Mouse (Mus musculus): ENCODE measurements around the gene Artn. TPM values are rescaled to one million over a fixed set of nuclear protein-coding genes. Genes with fewer than 3 reads are reported as not detected.

Gene Artn
- polyA plus RNA-seq, 1 experiment from 2014 or later, result 1.8 TPM

DNA sequence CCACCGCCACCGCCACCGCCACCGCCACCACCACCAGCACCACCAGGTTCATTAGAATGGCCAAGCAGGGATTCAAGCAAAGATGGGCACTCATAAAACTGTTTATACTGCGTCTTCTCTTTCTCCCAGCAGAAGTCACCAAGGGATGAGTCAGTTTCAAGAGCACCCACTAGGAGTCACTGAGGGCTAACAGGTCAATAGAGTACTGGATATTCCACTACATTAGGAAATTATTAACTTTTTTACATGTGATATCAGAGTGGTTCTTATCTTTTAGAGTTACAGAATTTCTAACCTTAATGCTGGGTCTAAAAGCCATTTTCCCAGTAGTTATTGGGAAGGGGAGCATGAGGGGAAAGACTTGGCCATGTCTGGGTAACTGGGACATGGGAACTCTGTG, 7.4 kb upstream of the Artn start:
- Histone ChIP-seq H3K4me3 (no peak overlapping the region), H3K4me1 (replicated peaks) (no peaks in the 10 kb centered on the region), H3K9me3 (no peaks in the 10 kb centered on the region), H3K36me3 (peaks cover 32% of the 10 kb centered on the region), H3K27me3 (ENCODE audit: insufficient read depth, poor library complexity, severe bottlenecking) (no peaks in the 10 kb centered on the region), H3K27ac (no peak overlapping the region)
- no peak for DNase-seq (ENCODE audit: low spot score)
- WGBS, result 94% methylated on average over 5 of the region's 5 CpGs

DNA sequence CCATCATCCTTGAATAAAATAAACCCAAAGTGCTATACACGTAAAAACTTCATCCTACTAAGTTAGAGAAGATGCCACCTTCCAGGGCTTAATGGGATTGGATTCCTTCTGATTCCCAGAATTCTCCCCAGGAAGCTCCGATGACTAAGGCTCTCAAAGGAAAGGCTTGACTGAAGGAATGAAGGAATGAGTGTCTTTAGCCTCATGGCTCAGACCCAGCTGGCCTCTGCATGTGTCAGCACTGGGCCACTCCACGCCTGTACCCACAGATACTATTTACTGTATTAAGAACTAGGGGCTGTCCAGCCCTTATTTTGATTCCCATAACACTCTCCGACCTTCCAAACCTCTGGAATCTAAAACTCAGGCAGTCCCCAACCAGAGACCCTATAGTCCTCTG, 4.5 kb upstream of the Artn start:
- Histone ChIP-seq H3K27ac (no peak overlapping the region), H3K4me3 (no peak overlapping the region), H3K4me1 (replicated peaks) (peaks cover 10% of the 10 kb centered on the region), H3K9me3 (no peaks in the 10 kb centered on the region), H3K27me3 (ENCODE audit: insufficient read depth, poor library complexity, severe bottlenecking) (peaks cover 27% of the 10 kb centered on the region), H3K36me3 (peaks cover 12% of the 10 kb centered on the region; the same call in 1 of the 2 replicates)
- WGBS, result 85% methylated on average over 4 of the region's 4 CpGs
- no peak for DNase-seq (ENCODE audit: low spot score)

DNA sequence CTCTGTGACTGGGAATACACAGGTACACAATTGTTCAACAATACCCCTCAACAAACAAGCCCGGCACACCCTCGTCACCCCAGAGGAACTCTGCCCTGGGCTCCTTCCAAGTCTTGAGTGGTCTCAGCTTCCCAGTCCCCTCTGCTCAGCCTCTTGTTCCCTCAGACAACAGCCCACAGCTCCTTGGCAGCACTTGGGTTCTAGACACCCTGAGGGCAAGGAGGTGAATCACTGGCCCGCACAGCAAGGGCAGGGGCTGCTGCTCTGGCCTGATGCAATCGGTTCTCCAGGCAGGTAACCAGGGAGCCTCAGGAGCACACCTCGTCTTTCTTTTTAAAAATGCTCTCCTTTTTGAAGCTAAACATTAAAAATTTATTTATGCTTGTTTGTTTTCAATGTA, 3.7 kb upstream of the Artn start:
- 91% methylated on average over 5 of the region's 5 CpGs for whole genome bisulfite sequencing

DNA sequence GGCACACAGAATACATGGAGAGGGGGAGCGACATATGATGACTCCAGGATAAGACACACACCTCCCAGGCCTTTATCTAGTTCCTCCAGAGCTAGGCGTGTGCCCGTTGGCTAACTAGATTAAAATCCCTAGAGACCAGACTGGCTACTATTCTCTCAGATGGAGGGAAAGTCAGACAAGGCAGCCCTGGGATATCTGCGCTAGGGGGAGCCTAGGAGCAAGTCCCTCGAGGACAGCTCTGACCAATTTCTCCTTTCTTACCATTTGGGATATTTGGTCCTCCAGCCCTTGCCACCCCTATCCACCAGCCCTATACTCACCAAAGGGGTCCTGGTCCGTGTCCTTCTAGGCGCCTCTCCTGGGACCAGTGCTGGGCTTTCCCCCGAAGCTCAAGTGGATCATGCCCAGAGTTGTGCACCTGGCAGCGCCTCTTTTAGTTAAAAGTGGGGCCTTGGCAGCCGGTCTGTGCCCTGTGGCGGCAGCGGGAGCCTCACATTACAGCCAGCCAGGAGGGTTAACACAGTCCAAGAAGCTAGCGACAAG, 793 bp downstream of the Artn start:
- peak overlapping the region; percentile 53 for H3K4me3 ChIP-seq
- H3K9me3 ChIP-seq, result no peaks in the 10 kb centered on the region
- DNase-seq (ENCODE audit: low spot score), result peak; percentile 54
- peak overlapping the region; percentile 64; the same call in 1 of the 2 replicates for H3K27ac ChIP-seq
- H3K27me3 ChIP-seq (ENCODE audit: insufficient read depth, poor library complexity, severe bottlenecking), result peaks cover 80% of the 10 kb centered on the region
- WGBS, result 4% methylated on average over 13 of the region's 13 CpGs
- H3K36me3 ChIP-seq, result 0 out of 2 replicates have a peak, but pooled peaks cover 8% of the 10 kb centered on the region
- H3K4me1 ChIP-seq (replicated peaks), result peaks cover 38% of the 10 kb centered on the region

More for the DNA sequence above, 3.7 kb upstream of the Artn start:
- no peaks in the 10 kb centered on the region for H3K9me3 ChIP-seq
- DNase-seq (ENCODE audit: low spot score), result no peak
- H3K27me3 ChIP-seq (ENCODE audit: insufficient read depth, poor library complexity, severe bottlenecking), result peaks cover 35% of the 10 kb centered on the region
- H3K36me3 ChIP-seq, result peaks cover 10% of the 10 kb centered on the region; the same call in 1 of the 2 replicates
- no peak overlapping the region for H3K27ac ChIP-seq
- H3K4me1 ChIP-seq (replicated peaks), result peaks cover 19% of the 10 kb centered on the region
- H3K4me3 ChIP-seq, result no peak overlapping the region

DNA sequence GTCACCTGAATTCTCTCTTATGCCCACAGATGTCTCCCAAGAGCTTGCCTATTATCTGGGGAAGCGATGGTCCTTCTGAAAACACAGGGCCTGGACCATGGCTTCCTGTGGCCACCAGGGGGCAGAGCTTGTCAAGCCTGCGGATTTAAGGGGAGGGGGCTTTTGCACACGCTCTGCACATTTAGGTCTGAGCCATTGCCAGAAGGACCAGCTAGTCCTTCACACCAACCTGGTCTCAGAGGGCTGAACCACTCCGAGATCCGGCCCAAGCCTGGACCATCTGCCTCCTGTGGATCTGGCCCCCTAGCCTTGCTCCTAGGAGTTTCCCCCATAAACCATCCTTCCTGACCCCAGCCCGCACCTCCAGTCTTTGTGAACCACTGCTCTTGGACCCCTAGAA, 1.3 kb downstream of the Artn start:
- 12% methylated on average over 6 of the region's 6 CpGs for WGBS
- Histone ChIP-seq H3K36me3 (0 out of 2 replicates have a peak, but pooled peaks cover 8% of the 10 kb centered on the region), H3K4me3 (0 out of 2 replicates have a peak overlapping the region, but pooled peaks have one; percentile 53), H3K27ac (no peak overlapping the region), H3K4me1 (replicated peaks) (peaks cover 38% of the 10 kb centered on the region), H3K27me3 (ENCODE audit: insufficient read depth, poor library complexity, severe bottlenecking) (peaks cover 85% of the 10 kb centered on the region), H3K9me3 (no peaks in the 10 kb centered on the region)
- DNase-seq (ENCODE audit: low spot score), result peak; percentile 80

DNA sequence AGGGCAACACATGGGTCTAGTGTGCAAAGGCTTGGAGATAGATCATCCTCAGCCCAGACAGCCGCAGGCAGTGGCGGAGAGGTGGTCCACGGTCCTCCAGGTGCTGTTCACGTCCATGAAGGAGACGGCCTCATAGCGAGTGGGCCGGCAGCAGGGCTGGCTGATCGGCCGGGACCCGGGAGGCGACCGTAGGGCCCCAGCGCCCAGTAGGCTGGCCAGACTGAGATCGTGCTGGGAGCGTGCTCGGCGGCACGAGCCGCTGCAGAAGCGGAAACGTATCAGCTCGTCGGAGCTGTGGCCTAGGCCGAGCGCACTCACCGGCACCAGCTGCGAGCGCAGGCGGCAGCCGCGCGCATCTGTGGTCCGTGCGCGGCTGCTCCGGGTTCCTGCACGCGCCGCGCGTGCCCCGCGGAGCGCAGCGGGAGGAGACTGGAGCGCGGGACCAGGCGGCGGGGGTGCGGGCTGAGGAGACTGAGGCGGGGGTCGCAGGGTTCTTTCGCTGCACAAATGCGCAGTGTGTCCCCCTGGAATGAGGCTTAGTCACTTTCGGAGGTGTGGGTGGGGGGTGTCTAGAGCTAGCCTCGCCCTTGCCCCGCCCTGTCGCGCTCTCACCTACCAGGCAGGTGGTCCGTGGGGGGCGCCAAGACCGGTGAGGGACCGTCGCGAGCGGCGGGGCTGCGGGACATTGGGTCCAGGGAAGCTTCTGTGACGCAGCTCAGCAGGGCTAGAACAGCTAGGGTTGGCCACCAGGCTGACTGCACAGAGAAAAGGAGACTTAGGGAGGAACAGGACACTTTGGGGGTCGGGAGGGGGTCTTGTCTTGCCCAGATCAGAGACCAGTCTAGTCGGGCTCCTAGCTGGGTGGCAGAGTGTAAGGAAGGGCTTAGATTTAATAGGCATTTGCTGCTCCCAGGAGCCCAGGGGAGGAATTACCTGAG, 2.7 kb downstream of the Artn start:
- peak overlapping the region; percentile 63 for H3K4me3 ChIP-seq
- peak overlapping the region; percentile 47 for H3K27ac ChIP-seq
- DNase-seq (ENCODE audit: low spot score), result peak; percentile 58
- WGBS, result 1% methylated on average over 71 of the region's 71 CpGs
- H3K36me3 ChIP-seq, result no peaks in the 10 kb centered on the region
- H3K9me3 ChIP-seq, result no peaks in the 10 kb centered on the region
- peaks cover 89% of the 10 kb centered on the region for H3K27me3 ChIP-seq (ENCODE audit: insufficient read depth, poor library complexity, severe bottlenecking)
- peaks cover 38% of the 10 kb centered on the region for H3K4me1 ChIP-seq (replicated peaks)

DNA sequence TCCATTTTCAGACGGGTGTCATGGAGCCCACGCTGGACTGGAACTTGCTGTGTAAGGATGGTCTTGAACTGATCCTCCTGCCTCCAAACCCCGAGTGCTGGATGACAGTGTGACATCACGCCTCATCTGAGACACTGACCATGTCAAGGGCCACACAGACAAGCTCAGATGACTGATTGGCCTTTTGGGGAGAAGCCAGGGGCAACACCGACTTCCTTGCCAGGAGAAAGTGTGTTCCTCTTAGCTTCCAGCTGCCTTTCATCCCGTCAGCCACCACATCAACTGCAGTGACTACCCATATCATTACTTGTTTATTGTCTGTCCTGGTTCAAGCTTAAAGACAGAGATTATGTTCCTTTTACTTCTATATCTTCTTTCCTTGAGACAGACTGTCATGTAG, 4.6 kb downstream of the Artn start:
- Histone ChIP-seq H3K27ac (no peak overlapping the region), H3K9me3 (no peaks in the 10 kb centered on the region), H3K27me3 (ENCODE audit: insufficient read depth, poor library complexity, severe bottlenecking) (peaks cover 73% of the 10 kb centered on the region), H3K4me3 (no peak overlapping the region), H3K4me1 (replicated peaks) (peaks cover 36% of the 10 kb centered on the region), H3K36me3 (no peaks in the 10 kb centered on the region)
- DNase-seq (ENCODE audit: low spot score), result no peak
- 73% methylated on average over 5 of the region's 6 CpGs for WGBS

DNA sequence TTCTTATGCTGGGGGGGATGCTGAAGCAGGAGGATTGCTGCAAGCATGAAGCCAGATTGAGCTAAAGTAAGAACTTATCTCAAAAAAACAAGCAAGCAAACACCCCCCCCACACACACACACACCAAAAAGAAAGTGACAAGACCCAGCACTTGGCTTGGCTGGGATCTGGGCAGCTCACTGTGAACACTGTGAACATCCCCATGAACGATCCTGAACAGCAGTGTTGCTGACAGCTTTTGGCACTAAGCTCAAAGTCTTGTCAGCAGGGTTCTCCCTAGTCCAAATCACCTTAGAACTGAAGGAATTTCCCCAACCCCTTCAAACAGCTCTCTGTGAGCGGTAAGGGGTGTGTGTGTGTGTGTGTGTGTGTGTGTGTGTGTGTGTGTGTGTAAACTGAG, 6.1 kb downstream of the Artn start:
- no peak overlapping the region for H3K27ac ChIP-seq
- peaks cover 22% of the 10 kb centered on the region for H3K4me1 ChIP-seq (replicated peaks)
- 69% methylated on average over 2 of the region's 2 CpGs for WGBS
- no peak for DNase-seq (ENCODE audit: low spot score)
- peaks cover 59% of the 10 kb centered on the region for H3K27me3 ChIP-seq (ENCODE audit: insufficient read depth, poor library complexity, severe bottlenecking)
- no peaks in the 10 kb centered on the region for H3K9me3 ChIP-seq
- no peak overlapping the region for H3K4me3 ChIP-seq
- no peaks in the 10 kb centered on the region for H3K36me3 ChIP-seq

DNA sequence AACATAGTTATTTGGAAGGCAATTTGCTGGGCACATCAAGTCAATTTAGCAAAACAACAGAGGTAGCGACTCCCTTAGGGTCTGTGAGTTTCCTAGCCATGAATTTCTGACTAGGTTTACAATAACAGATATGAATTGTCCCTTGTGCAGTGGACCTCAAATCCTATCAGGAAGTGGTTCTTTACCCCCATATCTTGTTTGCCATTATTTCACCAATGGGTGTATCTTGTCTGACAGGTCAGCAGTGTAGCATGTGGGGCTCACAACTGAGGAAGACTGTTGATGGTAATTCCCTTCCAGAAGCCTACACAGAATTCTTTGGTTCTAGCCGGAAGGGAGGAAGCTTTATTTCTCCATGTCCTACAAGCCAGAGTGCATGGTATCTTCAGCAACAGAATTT, 8.2 kb downstream of the Artn start:
- peaks cover 5% of the 10 kb centered on the region; the same call in 1 of the 2 replicates for H3K4me1 ChIP-seq (replicated peaks)
- DNase-seq (ENCODE audit: low spot score), result no peak
- H3K27ac ChIP-seq, result no peak overlapping the region
- no peaks in the 10 kb centered on the region for H3K9me3 ChIP-seq
- H3K27me3 ChIP-seq (ENCODE audit: insufficient read depth, poor library complexity, severe bottlenecking), result peaks cover 38% of the 10 kb centered on the region
- 90% methylated on average over 2 of the region's 2 CpGs for WGBS
- no peaks in the 10 kb centered on the region for H3K36me3 ChIP-seq
- no peak overlapping the region for H3K4me3 ChIP-seq

DNA sequence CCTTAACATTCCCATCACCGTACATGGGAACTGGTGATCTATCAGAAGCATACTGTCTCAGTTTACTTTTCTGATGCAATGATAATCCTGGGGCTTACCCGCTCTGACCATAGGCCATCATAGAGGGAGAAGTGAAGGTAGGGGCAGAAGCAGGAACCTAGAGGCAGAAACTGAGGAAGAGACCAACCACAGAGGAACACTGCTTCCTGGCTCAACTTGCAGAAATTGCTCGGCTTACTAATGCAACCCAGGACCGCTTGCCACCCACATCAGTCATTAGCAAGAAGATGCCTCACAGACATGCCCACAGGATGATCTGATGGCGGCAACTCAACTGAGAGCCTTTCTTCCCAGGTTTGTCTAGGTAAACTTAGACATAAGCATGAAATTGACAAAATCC, 10.8 kb downstream of the Artn start:
- no peak overlapping the region for H3K27ac ChIP-seq
- peaks cover 12% of the 10 kb centered on the region for H3K27me3 ChIP-seq (ENCODE audit: insufficient read depth, poor library complexity, severe bottlenecking)
- H3K4me1 ChIP-seq (replicated peaks), result peaks cover 22% of the 10 kb centered on the region
- H3K9me3 ChIP-seq, result no peaks in the 10 kb centered on the region
- no peaks in the 10 kb centered on the region for H3K36me3 ChIP-seq
- H3K4me3 ChIP-seq, result no peak overlapping the region
- no peak for DNase-seq (ENCODE audit: low spot score)
- WGBS, result 89% methylated on average over 5 of the region's 5 CpGs

DNA sequence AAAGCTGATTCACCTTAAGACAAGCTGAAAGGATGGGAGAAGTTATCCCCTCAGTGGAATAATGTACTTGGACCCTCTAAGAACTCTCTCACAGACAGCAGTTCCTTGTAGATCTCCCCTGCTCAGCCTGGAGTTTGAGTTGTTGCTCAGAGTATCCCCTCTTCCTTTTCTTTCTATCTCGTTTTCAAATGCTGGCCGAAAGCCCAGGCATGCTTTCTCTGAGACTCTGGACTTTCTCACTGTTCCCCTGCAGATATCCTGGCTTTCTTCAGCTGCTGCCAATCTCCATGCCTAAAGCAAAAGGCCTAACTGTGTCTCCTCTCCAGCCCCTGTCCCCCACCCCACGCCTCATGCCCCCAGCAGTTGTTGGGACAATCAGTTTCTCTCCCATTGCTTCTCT, 11.3 kb downstream of the Artn start:
- DNase-seq (ENCODE audit: low spot score), result no peak
- Histone ChIP-seq H3K36me3 (no peaks in the 10 kb centered on the region), H3K27me3 (ENCODE audit: insufficient read depth, poor library complexity, severe bottlenecking) (peaks cover 7% of the 10 kb centered on the region), H3K9me3 (no peaks in the 10 kb centered on the region), H3K4me1 (replicated peaks) (peaks cover 27% of the 10 kb centered on the region), H3K4me3 (no peak overlapping the region), H3K27ac (no peak overlapping the region)
- 87% methylated on average over 3 of the region's 3 CpGs for WGBS

DNA sequence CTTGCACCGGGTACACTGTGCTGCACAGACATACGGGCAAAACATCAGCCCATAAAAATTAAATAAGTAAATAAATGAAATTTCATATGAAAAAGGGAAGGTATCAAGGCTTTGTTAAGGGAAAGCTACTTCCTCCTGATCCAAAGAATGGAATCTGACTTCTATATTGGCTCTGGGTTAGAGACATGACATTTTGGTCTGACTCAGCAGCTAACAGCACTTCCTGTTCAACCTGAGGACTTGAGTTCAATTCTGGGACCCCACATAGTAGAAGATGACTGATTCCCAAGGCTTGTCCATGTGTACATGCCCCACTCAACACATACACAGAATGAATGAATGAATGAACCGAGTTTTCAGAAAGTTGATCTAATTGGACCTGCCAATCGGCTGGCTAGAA, 11.7 kb downstream of the Artn start:
- Histone ChIP-seq H3K27me3 (ENCODE audit: insufficient read depth, poor library complexity, severe bottlenecking) (0 out of 2 replicates have a peak, but pooled peaks cover 3% of the 10 kb centered on the region), H3K4me3 (no peak overlapping the region), H3K9me3 (no peaks in the 10 kb centered on the region), H3K36me3 (0 out of 2 replicates have a peak, but pooled peaks cover under 1% of the 10 kb centered on the region), H3K4me1 (replicated peaks) (peaks cover 32% of the 10 kb centered on the region), H3K27ac (no peak overlapping the region)
- no peak for DNase-seq (ENCODE audit: low spot score)
- 90% methylated on average over 4 of the region's 4 CpGs for WGBS

DNA sequence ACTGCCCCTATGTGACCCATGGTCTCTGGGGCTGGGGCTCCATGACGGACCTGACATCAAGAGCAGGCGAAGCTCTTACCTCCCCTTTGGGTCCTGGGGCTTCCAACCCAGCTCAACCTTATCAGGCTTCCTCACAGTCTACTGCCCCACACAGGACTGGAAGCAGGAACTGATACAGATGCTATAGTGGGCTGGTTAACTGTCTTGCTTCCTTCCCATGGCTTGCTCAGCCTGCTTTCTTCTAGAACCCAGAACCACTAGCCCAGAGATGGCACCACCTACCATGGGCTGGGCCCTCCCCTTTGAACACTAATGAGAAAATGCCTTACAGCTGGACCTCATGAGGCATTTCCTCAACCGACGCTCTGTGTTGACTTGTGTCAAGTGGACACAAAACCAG, 12.2 kb downstream of the Artn start:
- DNase-seq (ENCODE audit: low spot score), result no peak
- no peaks in the 10 kb centered on the region for H3K9me3 ChIP-seq
- no peak overlapping the region for H3K4me3 ChIP-seq
- no peak overlapping the region for H3K27ac ChIP-seq
- H3K4me1 ChIP-seq (replicated peaks), result peaks cover 36% of the 10 kb centered on the region
- WGBS, result 88% methylated on average over 4 of the region's 4 CpGs
- 0 out of 2 replicates have a peak, but pooled peaks cover 3% of the 10 kb centered on the region for H3K27me3 ChIP-seq (ENCODE audit: insufficient read depth, poor library complexity, severe bottlenecking)
- peaks cover 5% of the 10 kb centered on the region for H3K36me3 ChIP-seq

Measured in hindbrain, embryonic 10.5 days (tissue).